Mouse (Mus musculus): Measurements from ENCODE around the gene Gpr156. TPM values are rescaled to one million over a fixed set of nuclear protein-coding genes. Genes with fewer than 3 reads are reported as not detected.
"Not testable (repeated sequence)": the region's sequence is repeated elsewhere in the genome, so short reads cannot be mapped to it uniquely, and the experiment has no call there.

Gpr156 gene
- polyA plus RNA-seq, 1 experiment from 2014 or later: not detected

DNA sequence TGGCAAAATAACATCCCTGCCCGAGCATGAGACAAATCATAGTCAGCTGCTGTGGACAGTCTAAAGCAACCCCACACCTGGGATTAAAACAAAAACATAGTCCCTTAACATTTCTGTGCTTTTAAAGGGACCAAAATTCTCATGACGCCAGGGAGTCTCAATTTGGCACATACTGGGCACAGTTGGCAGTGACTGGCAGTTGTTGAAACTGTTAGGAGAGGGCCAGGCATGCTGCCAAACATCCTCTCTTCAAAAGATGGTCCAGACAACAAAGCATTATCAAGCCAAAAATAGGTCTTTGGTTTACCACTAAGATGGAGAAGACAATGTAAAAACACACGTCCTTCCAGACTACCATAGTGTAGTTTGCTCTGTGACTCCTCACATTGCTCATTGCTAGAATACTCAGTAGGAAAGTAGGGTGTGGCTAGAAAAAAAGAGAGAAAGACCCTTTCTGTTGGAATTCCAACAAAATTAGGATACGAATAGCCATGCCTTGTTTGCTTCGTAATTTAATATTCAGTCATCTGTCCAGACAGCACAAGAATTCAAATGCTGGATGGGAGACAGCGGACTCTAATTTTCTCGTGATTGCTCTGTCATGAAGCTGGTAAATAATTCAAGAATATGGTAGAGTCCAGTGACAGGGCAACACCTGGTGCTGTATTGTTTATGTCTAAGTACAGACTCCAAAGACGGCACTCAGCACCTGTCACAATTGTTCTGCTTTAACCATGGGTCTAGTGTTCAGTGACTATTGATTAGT lies 28.9 kb downstream of the Gpr156 start:
- Histone ChIP-seq H3K36me3 (replicated peaks) (no peaks in the 10 kb centered on the region), H3K27me3 (no peaks in the 10 kb centered on the region), H3K4me3 (replicated peaks) (no peak overlapping the region), H3K9ac (no peak overlapping the region), H3K4me1 (replicated peaks) (no peaks in the 10 kb centered on the region), H3K9me3 (replicated peaks) (no peaks in the 10 kb centered on the region), H3K4me2 (no peak overlapping the region), H3K27ac (replicated peaks) (no peak overlapping the region)
- no peak for ATAC-seq (ENCODE audit: insufficient read depth)
- WGBS (ENCODE audit: insufficient replicate concordance): 54% methylated on average over 8 of the region's 8 CpGs

DNA sequence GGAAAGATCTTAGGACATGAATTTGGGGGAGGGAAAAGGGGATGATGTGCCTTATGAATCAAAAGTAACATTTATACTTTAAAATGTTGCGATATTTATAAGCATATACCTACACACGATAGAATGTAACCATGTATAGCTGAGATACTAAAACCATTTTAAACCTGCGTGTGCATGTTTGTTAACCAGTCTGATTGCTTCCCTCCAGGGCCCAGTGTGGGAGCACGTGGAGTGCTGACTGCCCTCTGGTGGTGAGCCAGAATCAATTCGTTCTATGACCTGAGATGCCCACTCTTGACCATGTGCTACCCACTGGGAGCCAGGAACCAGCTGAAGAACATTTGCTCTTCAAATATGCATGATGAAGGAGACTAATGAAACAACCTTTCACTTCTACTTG lies 30.9 kb downstream of the Gpr156 start:
- Histone ChIP-seq H3K4me2 (no peak overlapping the region), H3K27ac (replicated peaks) (no peak overlapping the region), H3K4me3 (replicated peaks) (no peak overlapping the region), H3K27me3 (no peaks in the 10 kb centered on the region), H3K36me3 (replicated peaks) (no peaks in the 10 kb centered on the region), H3K9ac (no peak overlapping the region), H3K9me3 (replicated peaks) (no peaks in the 10 kb centered on the region), H3K4me1 (replicated peaks) (no peaks in the 10 kb centered on the region)
- no peak for ATAC-seq (ENCODE audit: insufficient read depth)
- WGBS (ENCODE audit: insufficient replicate concordance): 25% methylated on average over 5 of the region's 5 CpGs

DNA sequence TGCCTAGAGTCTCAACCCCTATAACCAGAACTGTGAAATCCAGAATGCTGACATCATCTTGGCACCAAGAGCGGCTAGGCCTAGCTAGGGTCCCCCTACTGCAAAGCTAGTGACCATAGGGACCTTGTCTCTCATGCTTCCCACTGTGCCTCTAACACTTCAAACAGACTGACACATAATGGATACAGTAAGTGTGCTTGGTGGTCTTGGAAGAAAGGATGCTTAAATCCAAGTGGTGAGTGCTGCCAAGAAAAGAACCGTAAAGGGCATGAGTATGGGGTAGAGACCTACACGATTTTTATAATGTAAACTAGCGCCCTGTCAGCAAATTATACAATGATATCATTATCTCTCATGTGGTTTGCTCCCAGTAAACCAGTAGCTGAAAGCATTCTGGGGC lies 32.1 kb downstream of the Gpr156 start:
- H3K27ac ChIP-seq (replicated peaks): no peak overlapping the region
- H3K4me2 ChIP-seq: no peak overlapping the region
- H3K4me1 ChIP-seq (replicated peaks): no peaks in the 10 kb centered on the region
- H3K4me3 ChIP-seq (replicated peaks): no peak overlapping the region
- H3K9me3 ChIP-seq (replicated peaks): no peaks in the 10 kb centered on the region
- ATAC-seq (ENCODE audit: insufficient read depth): no peak
- no peak overlapping the region for H3K9ac ChIP-seq
- H3K27me3 ChIP-seq: no peaks in the 10 kb centered on the region
- 71% methylated on average over 4 of the region's 4 CpGs for WGBS (ENCODE audit: insufficient replicate concordance)
- H3K36me3 ChIP-seq (replicated peaks): no peaks in the 10 kb centered on the region

DNA sequence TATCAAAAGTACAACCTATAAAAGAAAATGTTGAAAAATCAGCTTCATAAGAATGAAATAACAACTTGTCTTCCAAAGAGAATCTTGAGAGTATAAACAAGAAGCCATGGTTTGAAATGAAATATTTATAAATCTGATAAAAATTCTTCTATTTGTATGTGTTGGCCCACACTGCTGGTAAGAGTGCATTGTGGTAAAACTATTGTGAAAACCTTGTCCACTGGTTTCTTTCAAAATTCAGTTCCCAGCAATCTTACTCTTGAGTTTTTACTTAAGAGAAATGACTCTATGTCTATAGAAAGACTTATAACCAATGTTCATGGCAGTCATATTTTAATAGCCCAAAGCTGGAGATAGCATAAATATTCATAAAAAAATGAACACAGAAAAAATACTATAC lies 34.9 kb downstream of the Gpr156 start:
- ATAC-seq (ENCODE audit: insufficient read depth): no peak
- no peaks in the 10 kb centered on the region for H3K4me1 ChIP-seq (replicated peaks)
- no peaks in the 10 kb centered on the region for H3K27me3 ChIP-seq
- H3K4me2 ChIP-seq: no peak overlapping the region
- no peaks in the 10 kb centered on the region for H3K36me3 ChIP-seq (replicated peaks)
- no peak overlapping the region for H3K4me3 ChIP-seq (replicated peaks)
- no peak overlapping the region for H3K27ac ChIP-seq (replicated peaks)
- H3K9ac ChIP-seq: no peak overlapping the region
- no peaks in the 10 kb centered on the region for H3K9me3 ChIP-seq (replicated peaks)

DNA sequence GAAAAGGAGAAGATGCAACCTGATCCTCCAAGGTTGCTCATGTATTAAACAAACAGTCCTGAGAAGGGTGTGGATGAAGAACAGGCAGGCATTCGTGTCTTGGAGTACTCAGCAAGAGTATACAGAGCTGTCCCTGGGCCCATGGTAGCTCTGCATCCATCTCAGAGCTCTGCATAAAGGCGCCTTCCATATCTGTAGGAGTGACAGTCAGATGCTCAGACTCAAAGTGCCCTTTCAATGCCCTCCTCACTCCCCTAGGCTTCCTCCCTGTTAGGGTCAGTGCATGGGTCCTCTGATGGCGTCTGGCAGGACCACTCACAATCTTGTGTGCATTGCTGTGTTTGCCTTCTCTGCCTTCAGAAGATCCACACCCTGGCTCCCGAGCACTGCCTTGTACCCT lies 36.9 kb downstream of the Gpr156 start:
- no peak overlapping the region for H3K27ac ChIP-seq (replicated peaks)
- H3K4me3 ChIP-seq (replicated peaks): no peak overlapping the region
- H3K27me3 ChIP-seq: no peaks in the 10 kb centered on the region
- WGBS (ENCODE audit: insufficient replicate concordance): 42% methylated on average over 4 of the region's 4 CpGs
- no peak overlapping the region for H3K4me2 ChIP-seq
- no peak overlapping the region for H3K9ac ChIP-seq
- no peaks in the 10 kb centered on the region for H3K36me3 ChIP-seq (replicated peaks)
- no peak for ATAC-seq (ENCODE audit: insufficient read depth)
- H3K4me1 ChIP-seq (replicated peaks): no peaks in the 10 kb centered on the region; the same call in 1 of the 2 replicates
- no peaks in the 10 kb centered on the region for H3K9me3 ChIP-seq (replicated peaks)

DNA sequence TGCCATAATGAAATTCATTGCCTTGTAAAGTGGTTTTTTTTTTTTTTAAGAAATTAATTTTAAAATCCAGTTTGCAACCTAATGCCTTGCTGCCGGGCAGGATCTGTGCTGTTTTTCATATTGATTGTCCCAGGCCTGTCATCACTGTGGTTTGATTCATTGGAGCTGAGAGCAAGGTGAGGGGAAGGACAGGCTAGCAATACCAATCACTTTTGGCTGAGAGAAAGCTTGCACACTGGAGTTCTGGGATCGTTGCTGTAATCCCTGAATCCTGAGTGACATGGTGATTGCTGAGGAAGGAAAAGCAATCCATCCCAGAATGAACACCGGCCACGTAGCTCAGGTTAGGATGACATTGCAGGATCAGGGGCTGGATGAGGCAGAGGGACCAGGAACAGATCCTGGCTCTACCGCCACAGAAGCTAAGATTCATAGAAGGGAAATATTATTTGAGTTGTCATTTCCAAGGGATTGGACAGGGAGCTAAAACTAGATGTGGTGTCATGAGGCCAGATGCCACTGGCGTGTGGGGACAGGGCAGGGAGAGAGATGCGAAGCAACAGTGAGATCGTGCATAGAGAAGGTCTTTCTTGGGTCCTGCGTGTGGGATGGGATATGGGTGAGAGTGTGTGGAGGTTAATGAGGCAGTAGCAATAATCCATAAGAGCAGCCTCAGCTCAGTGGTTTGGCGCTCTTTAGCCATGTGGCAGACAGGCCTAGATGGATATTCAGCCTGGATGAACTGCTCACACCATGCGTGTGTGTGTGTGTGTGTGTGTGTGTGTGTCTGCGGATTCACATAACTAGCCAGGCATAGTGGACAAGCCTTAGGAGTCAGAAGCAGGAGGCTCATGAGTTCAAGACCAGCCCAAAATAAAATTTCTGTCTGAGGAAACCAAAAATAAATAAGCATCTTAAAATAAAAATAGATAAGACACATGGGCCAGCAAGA lies 38.0 kb downstream of the Gpr156 start:
- no peak for ATAC-seq (ENCODE audit: insufficient read depth)
- H3K9me3 ChIP-seq (replicated peaks): no peaks in the 10 kb centered on the region
- H3K36me3 ChIP-seq (replicated peaks): no peaks in the 10 kb centered on the region
- no peaks in the 10 kb centered on the region; the same call in 1 of the 2 replicates for H3K4me1 ChIP-seq (replicated peaks)
- no peak overlapping the region for H3K4me2 ChIP-seq
- no peak overlapping the region for H3K9ac ChIP-seq
- 68% methylated on average over 12 of the region's 12 CpGs for WGBS (ENCODE audit: insufficient replicate concordance)
- H3K27me3 ChIP-seq: no peaks in the 10 kb centered on the region
- no peak overlapping the region for H3K27ac ChIP-seq (replicated peaks)
- no peak overlapping the region for H3K4me3 ChIP-seq (replicated peaks)

DNA sequence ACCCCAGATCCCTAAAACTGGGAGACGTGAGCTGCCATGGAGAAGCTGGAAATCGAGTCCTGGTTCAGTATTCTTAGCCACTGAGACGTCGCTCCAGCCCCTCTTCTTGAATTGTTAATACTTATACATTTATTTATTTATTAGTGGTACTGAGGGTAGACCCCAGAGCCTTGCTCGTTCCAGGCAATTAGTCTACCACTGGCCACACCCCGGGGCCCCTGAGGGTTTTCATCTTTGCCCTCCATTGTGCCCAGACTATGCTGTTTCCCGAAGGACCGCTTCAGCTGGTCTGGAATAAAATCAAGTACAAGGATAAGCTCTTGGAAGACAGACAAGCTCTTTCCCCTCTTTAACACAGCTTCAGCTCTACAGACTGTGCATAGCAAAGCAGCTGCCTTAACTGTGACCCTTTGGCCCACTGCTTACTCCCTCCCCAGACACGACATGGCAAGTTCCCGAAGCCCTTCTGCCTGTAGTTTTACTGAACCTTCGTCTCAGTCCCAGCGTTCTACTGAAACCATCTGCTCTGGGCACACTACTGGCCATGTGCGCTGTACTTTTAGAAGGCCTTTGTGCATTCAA lies 39.1 kb downstream of the Gpr156 start:
- H3K27me3 ChIP-seq: no peaks in the 10 kb centered on the region
- H3K9ac ChIP-seq: no peak overlapping the region

DNA sequence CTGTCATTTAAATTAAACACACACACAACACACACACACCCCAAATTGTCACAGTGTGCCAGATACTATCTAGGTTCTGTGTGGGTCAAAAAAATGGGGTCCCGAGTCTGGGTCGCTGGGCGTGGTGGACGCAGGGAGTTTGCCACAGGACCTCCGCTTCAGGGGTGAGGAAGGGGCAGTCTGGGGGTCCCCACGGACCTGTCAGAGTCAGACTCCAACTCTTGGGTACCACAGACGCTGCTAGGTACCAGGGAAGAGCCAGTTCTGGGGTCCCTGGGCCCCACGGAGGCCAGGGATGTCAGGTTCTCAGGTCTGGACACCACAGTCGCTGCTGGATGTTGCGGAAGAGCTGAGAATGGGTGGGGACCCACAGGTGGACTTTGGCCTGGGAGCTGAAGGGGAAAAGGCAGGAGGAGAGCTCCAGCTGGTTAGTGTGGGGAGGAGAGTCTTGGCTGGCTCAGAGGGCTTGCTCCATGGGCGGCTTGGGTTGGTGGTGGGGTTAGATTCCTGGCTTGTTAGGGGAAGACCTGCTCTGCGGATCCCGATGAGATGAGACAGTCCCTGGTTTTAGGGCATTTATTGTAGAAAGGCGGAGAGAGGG lies 39.9 kb downstream of the Gpr156 start:
- no peak overlapping the region for H3K27ac ChIP-seq (replicated peaks)
- no peak overlapping the region for H3K9ac ChIP-seq
- H3K4me3 ChIP-seq (replicated peaks): no peak overlapping the region
- H3K4me2 ChIP-seq: no peak overlapping the region
- H3K4me1 ChIP-seq (replicated peaks): no peaks in the 10 kb centered on the region; the same call in 1 of the 2 replicates
- ATAC-seq (ENCODE audit: insufficient read depth): no peak
- no peaks in the 10 kb centered on the region for H3K27me3 ChIP-seq
- 64% methylated on average over 14 of the region's 14 CpGs for WGBS (ENCODE audit: insufficient replicate concordance)
- H3K9me3 ChIP-seq (replicated peaks): no peaks in the 10 kb centered on the region
- H3K36me3 ChIP-seq (replicated peaks): no peaks in the 10 kb centered on the region

More for the DNA sequence above, 39.1 kb downstream of the Gpr156 start:
- no peaks in the 10 kb centered on the region for H3K9me3 ChIP-seq (replicated peaks)
- H3K36me3 ChIP-seq (replicated peaks): no peaks in the 10 kb centered on the region
- no peaks in the 10 kb centered on the region; the same call in 1 of the 2 replicates for H3K4me1 ChIP-seq (replicated peaks)
- no peak overlapping the region for H3K4me2 ChIP-seq
- no peak for ATAC-seq (ENCODE audit: insufficient read depth)
- 66% methylated on average over 13 of the region's 13 CpGs for WGBS (ENCODE audit: insufficient replicate concordance)
- no peak overlapping the region for H3K27ac ChIP-seq (replicated peaks)
- no peak overlapping the region for H3K4me3 ChIP-seq (replicated peaks)

DNA sequence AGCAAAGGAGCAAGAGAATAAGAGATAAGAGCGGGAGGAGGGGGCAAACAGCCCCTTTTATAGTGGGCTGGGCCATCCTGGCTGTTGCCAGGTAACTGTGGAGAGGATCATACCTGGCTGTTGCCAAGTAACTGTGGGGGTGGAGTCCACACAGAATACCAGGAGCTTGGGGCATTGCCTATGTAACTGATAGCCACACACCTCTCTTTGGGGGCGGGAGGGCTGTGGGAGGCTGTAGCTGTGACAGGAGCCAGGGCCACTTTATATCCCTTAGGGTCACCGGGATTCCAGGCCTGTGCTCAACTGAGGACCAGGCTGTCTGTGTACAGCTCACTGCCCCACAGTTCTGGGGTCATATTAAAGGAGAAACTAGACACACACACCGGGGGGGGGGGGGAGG lies 40.5 kb downstream of the Gpr156 start:
- 43% methylated on average over 4 of the region's 4 CpGs for WGBS (ENCODE audit: insufficient replicate concordance)
- Histone ChIP-seq H3K4me2 (no peak overlapping the region), H3K27ac (replicated peaks) (no peak overlapping the region), H3K4me1 (replicated peaks) (no peaks in the 10 kb centered on the region; the same call in 1 of the 2 replicates), H3K4me3 (replicated peaks) (no peak overlapping the region), H3K9ac (no peak overlapping the region), H3K36me3 (replicated peaks) (no peaks in the 10 kb centered on the region), H3K27me3 (no peaks in the 10 kb centered on the region), H3K9me3 (replicated peaks) (no peaks in the 10 kb centered on the region)
- ATAC-seq (ENCODE audit: insufficient read depth): no peak

DNA sequence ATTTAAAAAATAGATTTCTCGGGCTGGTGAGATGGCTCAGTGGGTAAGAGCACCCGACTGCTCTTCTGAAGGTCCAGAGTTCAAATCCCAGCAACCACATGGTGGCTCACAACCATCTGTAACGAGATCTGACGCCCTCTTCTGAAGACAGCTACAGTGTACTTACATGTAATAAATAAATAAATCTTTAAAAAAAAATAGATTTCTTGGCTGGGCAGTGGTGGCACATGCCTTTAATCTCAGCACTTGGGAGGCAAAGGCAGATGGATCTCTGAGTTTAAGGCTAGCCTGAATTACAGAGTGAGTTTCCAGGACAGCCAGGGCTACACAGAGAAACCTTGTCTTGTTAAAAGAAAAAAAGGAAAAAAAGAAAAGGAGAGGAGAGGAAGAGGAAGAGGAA lies 46.4 kb downstream of the Gpr156 start:
- H3K9me3 ChIP-seq (replicated peaks); H3K4me3 ChIP-seq (replicated peaks); H3K27ac ChIP-seq (replicated peaks); H3K27me3 ChIP-seq; H3K4me1 ChIP-seq (replicated peaks); H3K36me3 ChIP-seq (replicated peaks); H3K4me2 ChIP-seq; H3K9ac ChIP-seq; ATAC-seq (ENCODE audit: insufficient read depth): not testable (repeated sequence)
- WGBS (ENCODE audit: insufficient replicate concordance): 53% methylated on average over 4 of the region's 4 CpGs
